Mouse (Mus musculus) natural killer cell, adult 2 months (primary cell): ENCODE measurements around the gene Pigq.

Experiments
- DNase-seq, 2 experiments: peaks; one replicate each; pipeline ENCODE4 v3.0.0; 2022; ENCODE audit warnings: low spot score in 2 of 2

Gene Pigq

GRCm38 (mm10) chr17:25944366-25945163 lies at the start of gene Pigq, which contains the start of gene Nhlrc4:
TSS of gene Pigq (minus strand) at chr17:25944936.
TSS of gene Nhlrc4 (minus strand) at chr17:25944961.
- DNase-seq: no peak

GRCm38 (mm10) chr17:25993489-25993888 lies 48.8 kb upstream of the Pigq start:
- no peak for DNase-seq

GRCm38 (mm10) chr17:25992274-25992673 lies 47.5 kb upstream of the Pigq start:
- no peak for DNase-seq

- DNase-seq: no peak
Measured at GRCm38 (mm10) chr17:25990331-25990730, 45.6 kb upstream of the Pigq start.

- DNase-seq: peak; percentile 74 to 85
Measured at GRCm38 (mm10) chr17:25985306-25986294, 40.9 kb upstream of the Pigq start, which contains the start of gene Capn15. TSS of gene Capn15 (minus strand) at chr17:25985796.

GRCm38 (mm10) chr17:25984556-25985305 lies 40.0 kb upstream of the Pigq start:
- DNase-seq: no peak

- DNase-seq: no peak
Measured at GRCm38 (mm10) chr17:25984066-25984465, 39.3 kb upstream of the Pigq start.

- no peak for DNase-seq
Measured at GRCm38 (mm10) chr17:25982913-25983312, 38.2 kb upstream of the Pigq start.

- DNase-seq: no peak
Measured at GRCm38 (mm10) chr17:25980854-25981253, 36.1 kb upstream of the Pigq start.

GRCm38 (mm10) chr17:25979829-25980738 lies 35.3 kb upstream of the Pigq start:
- DNase-seq: no peak

- DNase-seq: peak in 1 of 2 experiments; percentile 13
Measured at GRCm38 (mm10) chr17:25970954-25971707, 26.4 kb upstream of the Pigq start.

- no peak for DNase-seq
Measured at GRCm38 (mm10) chr17:25970448-25970847, 25.7 kb upstream of the Pigq start.

- DNase-seq: no peak
Measured at GRCm38 (mm10) chr17:25968176-25968575, 23.4 kb upstream of the Pigq start.

- no peak for DNase-seq
Measured at GRCm38 (mm10) chr17:25967652-25968051, 22.9 kb upstream of the Pigq start.

- DNase-seq: no peak
Measured at GRCm38 (mm10) chr17:25964271-25964670, 19.5 kb upstream of the Pigq start.

GRCm38 (mm10) chr17:25962413-25962905 lies 17.7 kb upstream of the Pigq start:
- no peak for DNase-seq

GRCm38 (mm10) chr17:25961566-25961965 lies 16.8 kb upstream of the Pigq start:
- DNase-seq: no peak

GRCm38 (mm10) chr17:25959630-25960467 lies 15.1 kb upstream of the Pigq start:
- no peak for DNase-seq
